Mouse (Mus musculus) c-Kit-positive CD71-positive TER-119-negative erythroid progenitor cells, embryonic 14.5 days (primary cell): ENCODE data around the gene Zpbp.
A peak's percentile ranks its signal among the peaks of the same experiment; 100 is the strongest.

Experiments used
- DNase-seq: peaks from one replicate; pipeline ENCODE4 v3.0.0-alpha.2; 2013; ENCODE audit warnings: low read depth

Zpbp gene

GRCm38 (mm10) chr11:11461635-11462560 is at the start of gene Zpbp, which contains the start of gene Spata48:
Zpbp (minus strand) TSS chr11:11462408.
Spata48 (plus strand) TSS chr11:11462094.
- peak; percentile 94 for DNase-seq

GRCm38 (mm10) chr11:11509413-11509812 is 47.2 kb upstream of the Zpbp start:
- no peak for DNase-seq

- DNase-seq = no peak
Measured at GRCm38 (mm10) chr11:11506187-11506586, 44.0 kb upstream of the Zpbp start.

- peak; percentile 78 for DNase-seq
Measured at GRCm38 (mm10) chr11:11499944-11500343, 37.7 kb upstream of the Zpbp start.

- no peak for DNase-seq
Measured at GRCm38 (mm10) chr11:11495697-11496096, 33.5 kb upstream of the Zpbp start.

GRCm38 (mm10) chr11:11492044-11492443 is 29.8 kb upstream of the Zpbp start:
- no peak for DNase-seq

- peak; percentile 33 for DNase-seq
Measured at GRCm38 (mm10) chr11:11484378-11484777, 22.2 kb upstream of the Zpbp start.

GRCm38 (mm10) chr11:11468924-11469323 is 6.7 kb upstream of the Zpbp start:
- DNase-seq = no peak

GRCm38 (mm10) chr11:11462561-11462890 is 318 bp upstream of the Zpbp start:
- DNase-seq = peak; percentile 16

- peak; percentile 24 for DNase-seq
Measured at GRCm38 (mm10) chr11:11455037-11455436, 7.2 kb downstream of the Zpbp start.

GRCm38 (mm10) chr11:11417356-11417755 is 44.9 kb downstream of the Zpbp start:
- DNase-seq = no peak

GRCm38 (mm10) chr11:11414188-11414587 is 48.0 kb downstream of the Zpbp start:
- DNase-seq = no peak

GRCm38 (mm10) chr11:11394686-11395085 is 67.5 kb downstream of the Zpbp start:
- no peak for DNase-seq

- DNase-seq = no peak
Measured at GRCm38 (mm10) chr11:11393164-11393563, 69.0 kb downstream of the Zpbp start.

GRCm38 (mm10) chr11:11371305-11371704 is 90.9 kb downstream of the Zpbp start:
- no peak for DNase-seq

- DNase-seq = no peak
Measured at GRCm38 (mm10) chr11:11283512-11283911, 178.7 kb downstream of the Zpbp start.

- no peak for DNase-seq
Measured at GRCm38 (mm10) chr11:11280128-11280527, 182.1 kb downstream of the Zpbp start.

- DNase-seq = no peak
Measured at GRCm38 (mm10) chr11:11257348-11257747, 204.9 kb downstream of the Zpbp start.

- DNase-seq = no peak
Measured at GRCm38 (mm10) chr11:11242694-11243377, 219.4 kb downstream of the Zpbp start.

- peak; percentile 13 for DNase-seq
Measured at GRCm38 (mm10) chr11:11239346-11239745, 222.9 kb downstream of the Zpbp start.
